Mouse (Mus musculus) heart, embryonic 14.5 days (tissue): ENCODE measurements around the gene Prn. TPM values are rescaled to one million over a fixed set of nuclear protein-coding genes. Genes with fewer than 3 reads are reported as not detected.

Source experiments
- ATAC-seq: fragments of 200-750 bp; cut with Nextera tagmentation; 2 replicates; pipeline ENCODE4 v1.8.0; 2017; ENCODE audit warnings: low read depth, moderate TSS enrichment; ENCODE audit not compliant: insufficient number of reproducible peaks, insufficient read depth, low FRiP score
- H3K27ac ChIP-seq, 2 experiments: fragments of 200-500 bp in 1 of 2; fragments of 300-500 bp in 1 of 2; sonication (generic) in 1 of 2; replicated peaks in 1 of 2; 2 replicates each; pipeline ENCODE4 v1.5.1; 2012 to 2014; ENCODE audit warnings: low read depth in 2 of 2, low read length in 2 of 2, control low read depth in 1 of 2, mild to moderate bottlenecking in 1 of 2, mixed read lengths in 1 of 2; ENCODE audit not compliant: control insufficient read depth in 1 of 2, insufficient read depth in 1 of 2
- H3K27me3 ChIP-seq: fragments of 300-500 bp; sonication (generic); 2 replicates; pipeline ENCODE4 v1.6.1; 2014; ENCODE audit warnings: mild to moderate bottlenecking, low read length, control low read depth; ENCODE audit not compliant: control insufficient read depth, insufficient read depth
- H3K36me3 ChIP-seq: fragments of 300-500 bp; sonication (generic); 2 replicates; pipeline ENCODE4 v1.6.1; 2014; ENCODE audit warnings: mild to moderate bottlenecking, control low read depth, low read length, mixed read lengths; ENCODE audit not compliant: control insufficient read depth, insufficient read depth
- H3K4me1 ChIP-seq, 2 experiments: fragments of 200-500 bp in 1 of 2; fragments of 300-500 bp in 1 of 2; sonication (generic) in 1 of 2; 2 replicates each; pipeline ENCODE4 v1.6.1; 2012 to 2014; ENCODE audit warnings: low read length in 2 of 2, control low read depth in 1 of 2, mixed read lengths in 1 of 2; ENCODE audit not compliant: control insufficient read depth in 2 of 2, insufficient read depth in 2 of 2
- H3K4me2 ChIP-seq: fragments of 300-500 bp; sonication (generic); 2 replicates; pipeline ENCODE4 v1.6.1; 2014; ENCODE audit warnings: mild to moderate bottlenecking, low read length
- H3K4me3 ChIP-seq, 2 experiments: fragments of 200-500 bp in 1 of 2; fragments of 300-500 bp in 1 of 2; sonication (generic) in 1 of 2; 2 replicates each; pipeline ENCODE4 v1.5.1; 2012 to 2014; ENCODE audit warnings: low read length in 2 of 2, mild to moderate bottlenecking in 2 of 2, control low read depth in 1 of 2, low read depth in 1 of 2, moderate library complexity in 1 of 2; ENCODE audit not compliant: control insufficient read depth in 1 of 2, insufficient read depth in 1 of 2
- H3K9ac ChIP-seq: fragments of 300-500 bp; sonication (generic); 2 replicates; pipeline ENCODE4 v1.6.1; 2014; ENCODE audit warnings: mild to moderate bottlenecking, low read length
- H3K9me3 ChIP-seq: fragments of 300-500 bp; sonication (generic); 2 replicates; pipeline ENCODE4 v1.6.1; 2016; ENCODE audit warnings: low read length, control low read depth; ENCODE audit not compliant: control insufficient read depth
- whole genome bisulfite sequencing: fragments of 180-500 bp; shearing (Covaris S2); extraction: QIAGEN DNeasy Blood & Tissue Kit; methylation state at CpG from one replicate; pipeline ENCODE4 v1.1.7; 2014; 5-methylcytosine and 5-hydroxymethylcytosine counted together
- polyA plus RNA-seq: library from polyadenylated mRNA; unstranded; fragments of >200 nt; fragmentation: Nextera tagmentation; extraction: Ambion mirVana; gene quantifications from 2 replicates; pipeline ENCODE4 v1.2.1, GENCODE M21; 2014

Gene Prn
- polyA plus RNA-seq, 1 experiment from 2014 or later, result not detected

DNA sequence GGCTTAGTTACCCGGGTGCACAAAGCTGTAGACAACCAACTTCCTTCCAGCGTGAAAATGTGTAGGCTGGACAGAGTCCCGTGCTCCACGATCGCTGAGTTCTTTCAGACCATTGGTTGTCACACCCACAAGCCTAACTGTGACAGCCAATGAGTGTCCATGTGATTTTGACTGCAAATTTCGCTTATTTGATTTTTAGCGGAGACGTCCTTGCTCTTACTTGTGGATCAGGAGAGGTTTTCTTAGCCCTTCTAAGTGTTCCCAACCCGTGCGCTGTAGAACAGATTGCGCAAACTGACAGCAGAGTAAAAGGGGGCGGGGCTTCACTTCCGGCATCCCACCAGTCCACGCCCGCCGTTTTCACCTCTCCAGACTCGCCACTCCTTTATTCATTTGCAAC, 45.5 kb downstream of the Prn start:
- peaks cover 16 to 25% of the 10 kb centered on the region in 2 experiments; a peak in 3 of 4 replicates for H3K4me1 ChIP-seq
- ATAC-seq, result peak; percentile 55; the same call in 1 of the 2 replicates
- peaks cover 21% of the 10 kb centered on the region for H3K27me3 ChIP-seq
- 2% methylated on average over 17 of the region's 17 CpGs for WGBS
- peak overlapping the region; percentile 39; the same call in 1 of the 2 replicates for H3K9ac ChIP-seq
- peak overlapping the region; percentile 73 for H3K4me2 ChIP-seq
- no peaks in the 10 kb centered on the region for H3K9me3 ChIP-seq
- H3K27ac ChIP-seq, result peak overlapping the region; percentile 69 to 81
- peak overlapping the region; percentile 36 to 54 for H3K4me3 ChIP-seq
- no peaks in the 10 kb centered on the region for H3K36me3 ChIP-seq

DNA sequence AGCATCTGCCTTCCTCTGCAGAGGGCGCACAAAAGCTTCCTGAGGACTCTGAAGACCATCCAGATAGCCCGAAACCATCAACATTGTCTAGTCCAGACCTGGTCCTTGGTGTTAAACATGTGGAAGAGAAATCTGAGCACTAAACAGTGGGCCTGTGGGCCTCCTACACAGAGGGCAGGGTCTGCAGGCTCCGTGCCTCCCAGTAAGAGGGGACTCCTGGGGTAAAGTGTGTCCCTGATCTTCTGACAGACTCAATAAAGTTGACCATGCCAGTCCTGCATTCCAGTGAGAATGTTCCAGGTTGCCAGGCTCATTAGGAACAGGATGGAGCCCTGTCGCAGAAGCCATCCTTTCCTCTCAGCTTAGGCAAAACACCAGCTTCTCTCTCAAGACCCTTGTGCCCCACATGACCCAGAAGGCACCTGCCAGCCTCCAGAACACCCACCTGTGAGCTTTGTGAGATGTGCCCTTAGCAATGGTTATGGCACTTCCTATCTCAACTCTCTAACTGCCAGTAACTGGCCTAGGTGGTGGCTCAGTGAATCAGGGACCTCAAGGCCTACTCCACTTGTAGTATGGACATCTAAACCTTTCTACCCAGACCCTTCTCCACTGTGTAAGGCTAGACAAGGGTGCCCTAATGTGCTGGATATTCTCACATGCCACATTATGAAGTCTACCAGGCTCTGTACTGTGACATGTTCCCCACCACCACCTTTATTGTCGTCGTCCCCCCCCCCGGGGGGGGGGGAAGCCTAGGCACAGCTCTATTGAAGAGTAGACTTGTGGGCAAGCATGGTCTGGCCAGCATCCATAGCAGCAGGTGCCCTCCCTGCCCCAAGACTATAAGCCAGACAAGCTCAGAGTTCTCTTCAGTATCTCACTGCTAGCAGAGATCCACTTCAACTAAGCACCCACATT, 46.8 kb downstream of the Prn start:
- WGBS, result 64% methylated on average over 7 of the region's 7 CpGs
- Histone ChIP-seq H3K9ac (no peak overlapping the region), H3K36me3 (no peaks in the 10 kb centered on the region), H3K4me1 (peaks cover 11 to 20% of the 10 kb centered on the region in 2 experiments; a peak in 3 of 4 replicates), H3K27me3 (peaks cover 18% of the 10 kb centered on the region), H3K4me3 (no peak overlapping the region), H3K27ac (no peak overlapping the region), H3K4me2 (no peak overlapping the region), H3K9me3 (no peaks in the 10 kb centered on the region)
- ATAC-seq, result no peak

DNA sequence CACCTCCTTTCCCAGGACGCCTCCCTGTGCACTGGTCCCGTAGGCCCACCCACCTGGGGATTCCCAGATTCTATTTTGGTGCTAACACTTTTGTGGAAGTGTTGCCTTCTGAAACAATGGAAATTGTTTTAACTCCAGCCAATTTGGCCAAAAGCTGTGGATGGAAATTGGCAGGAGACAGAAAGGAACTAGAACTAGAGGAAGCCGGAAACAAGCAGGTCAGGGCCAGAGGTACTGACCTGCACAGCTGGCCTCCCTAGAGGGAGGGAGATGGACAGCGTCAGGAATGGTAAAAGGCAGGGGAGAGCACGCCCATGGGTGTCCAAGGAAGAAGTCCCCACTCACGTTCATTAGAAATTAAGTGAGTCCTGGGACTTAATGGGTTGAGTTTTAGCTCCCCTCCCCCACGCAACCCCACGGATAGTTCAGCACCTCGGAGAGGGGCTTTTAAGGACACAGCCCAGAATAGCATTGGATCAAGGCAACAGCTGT, 48.0 kb downstream of the Prn start:
- ATAC-seq, result no peak

DNA sequence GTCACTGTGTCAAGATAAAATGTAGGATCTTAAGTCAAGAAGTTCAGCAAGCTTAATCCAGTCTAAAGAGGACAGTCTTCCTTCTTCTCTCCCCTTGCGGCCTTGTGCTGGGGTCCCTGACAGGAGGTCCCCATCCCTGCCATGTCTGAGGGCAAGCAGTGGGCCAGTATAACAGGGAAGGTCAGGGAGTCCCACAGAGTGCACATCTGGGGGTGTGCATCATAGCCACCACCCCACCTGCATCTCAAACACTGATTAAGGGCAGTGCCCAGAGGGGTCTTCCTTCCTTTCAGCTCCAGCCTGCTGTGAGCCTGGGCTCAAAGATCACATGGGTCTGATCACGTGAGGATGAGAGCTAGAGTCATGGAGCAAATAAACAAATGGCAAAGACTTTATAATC, 51.9 kb downstream of the Prn start:
- no peak overlapping the region for H3K4me2 ChIP-seq
- no peak for ATAC-seq
- H3K27ac ChIP-seq, result no peak overlapping the region
- H3K9ac ChIP-seq, result no peak overlapping the region
- H3K4me1 ChIP-seq, result no peaks in the 10 kb centered on the region; a peak in 1 of 4 replicates
- no peak overlapping the region for H3K4me3 ChIP-seq
- H3K36me3 ChIP-seq, result no peaks in the 10 kb centered on the region
- H3K9me3 ChIP-seq, result no peaks in the 10 kb centered on the region
- no peaks in the 10 kb centered on the region for H3K27me3 ChIP-seq
- 81% methylated on average over 2 of the region's 2 CpGs for WGBS

More for the DNA sequence above, 48.0 kb downstream of the Prn start:
- H3K4me3 ChIP-seq, result no peak overlapping the region
- no peaks in the 10 kb centered on the region for H3K36me3 ChIP-seq
- H3K27me3 ChIP-seq, result peaks cover 10% of the 10 kb centered on the region
- H3K9me3 ChIP-seq, result no peaks in the 10 kb centered on the region
- H3K4me2 ChIP-seq, result no peak overlapping the region
- 38% methylated on average over 9 of the region's 9 CpGs for WGBS
- no peak overlapping the region for H3K9ac ChIP-seq
- peaks cover 10 to 17% of the 10 kb centered on the region in 2 experiments; a peak in 3 of 4 replicates for H3K4me1 ChIP-seq
- no peak overlapping the region for H3K27ac ChIP-seq

DNA sequence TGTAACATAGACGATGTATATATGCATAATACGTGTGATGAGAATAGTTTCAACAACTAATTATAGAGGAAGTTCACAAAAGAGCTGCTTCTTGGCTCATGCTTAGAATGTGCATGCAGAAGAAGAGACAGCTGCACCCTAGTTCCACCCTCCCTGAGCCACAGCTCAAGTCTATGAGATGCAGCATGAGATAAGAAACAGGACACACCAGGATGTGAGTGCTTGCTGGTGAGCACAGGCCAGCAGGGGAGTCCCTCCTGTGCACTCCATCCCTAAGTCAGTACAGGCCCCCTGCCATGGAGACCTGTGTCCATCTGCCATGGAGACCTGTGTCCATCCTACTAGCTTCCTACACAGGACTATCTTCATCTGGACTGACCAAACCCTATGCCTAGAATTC, 60.8 kb downstream of the Prn start:
- H3K4me3 ChIP-seq, result no peak overlapping the region
- H3K4me1 ChIP-seq, result no peaks in the 10 kb centered on the region
- no peaks in the 10 kb centered on the region for H3K27me3 ChIP-seq
- H3K9ac ChIP-seq, result no peak overlapping the region
- 85% methylated on average over 2 of the region's 2 CpGs for WGBS
- H3K27ac ChIP-seq, result no peak overlapping the region
- H3K36me3 ChIP-seq, result no peaks in the 10 kb centered on the region
- H3K4me2 ChIP-seq, result no peak overlapping the region
- H3K9me3 ChIP-seq, result no peaks in the 10 kb centered on the region
- no peak for ATAC-seq

DNA sequence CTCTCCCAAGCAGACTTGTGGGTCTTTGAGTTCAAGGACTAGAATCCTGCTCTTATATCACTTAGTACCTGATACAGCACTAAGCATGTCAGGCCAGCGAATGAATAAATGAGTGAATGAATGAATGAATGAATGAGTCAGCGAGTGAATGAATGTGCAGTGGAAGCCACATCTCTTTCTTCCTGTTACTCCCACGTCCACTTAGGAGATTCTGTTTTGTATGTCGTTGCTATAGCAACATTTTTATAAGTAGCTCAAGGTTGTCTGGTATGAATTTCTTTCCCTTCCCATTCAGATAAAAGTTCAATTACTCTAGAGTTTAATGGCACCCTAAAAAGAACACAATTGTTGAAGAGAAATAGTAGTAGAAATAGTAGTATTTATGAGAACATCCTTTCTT, 61.3 kb downstream of the Prn start:
- Histone ChIP-seq H3K27ac (no peak overlapping the region), H3K4me2 (no peak overlapping the region), H3K4me3 (no peak overlapping the region), H3K9ac (no peak overlapping the region), H3K4me1 (no peaks in the 10 kb centered on the region), H3K27me3 (no peaks in the 10 kb centered on the region), H3K36me3 (no peaks in the 10 kb centered on the region), H3K9me3 (no peaks in the 10 kb centered on the region)
- ATAC-seq, result no peak
- 69% methylated on average over 4 of the region's 4 CpGs for WGBS

DNA sequence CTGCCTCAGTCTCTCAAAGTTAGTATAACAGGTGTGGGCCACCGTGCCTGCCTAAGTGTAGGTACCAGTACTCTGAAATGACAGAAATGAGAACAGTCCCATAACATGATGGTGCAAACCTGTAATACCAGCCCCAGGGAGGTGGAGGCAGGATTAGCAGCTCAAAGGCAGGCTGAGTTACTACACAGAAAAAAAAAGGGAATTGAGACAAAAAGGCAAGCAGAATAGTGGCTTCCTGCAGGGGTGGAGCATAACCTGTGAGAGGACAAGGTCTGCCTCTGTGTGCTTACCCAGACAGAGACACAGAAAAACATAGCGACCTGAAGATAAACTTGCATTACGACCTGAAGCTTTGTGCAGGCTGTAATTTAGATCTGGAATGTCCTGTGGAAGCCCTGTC, 66.9 kb downstream of the Prn start:
- WGBS, result 67% methylated on average over 3 of the region's 3 CpGs

More for the DNA sequence above, 66.9 kb downstream of the Prn start:
- Histone ChIP-seq H3K36me3 (no peaks in the 10 kb centered on the region), H3K9me3 (peaks cover 9% of the 10 kb centered on the region), H3K4me3 (no peak overlapping the region), H3K27ac (no peak overlapping the region), H3K4me2 (no peak overlapping the region), H3K4me1 (peaks cover 19 to 20% of the 10 kb centered on the region in 2 experiments), H3K9ac (no peak overlapping the region), H3K27me3 (no peaks in the 10 kb centered on the region)
- no peak for ATAC-seq
